Mouse (Mus musculus) ovary, adult 10 weeks (tissue): Measurements from ENCODE around the gene Drd5. TPM values are rescaled to one million over a fixed set of nuclear protein-coding genes. Genes with fewer than 3 reads are reported as not detected.

Experiments
- polyA plus RNA-seq: library from polyadenylated mRNA; stranded (reverse); fragments of 350-450 nt; fragmentation: Illumina TruSeq; extraction: RNeasy Lipid Tissue Mini Kit (QIAGEN cat#74804); gene quantifications from one replicate; pipeline ENCODE4 v1.2.3, GENCODE M21; 2014

Gene Drd5
- polyA plus RNA-seq, result not detected

DNA sequence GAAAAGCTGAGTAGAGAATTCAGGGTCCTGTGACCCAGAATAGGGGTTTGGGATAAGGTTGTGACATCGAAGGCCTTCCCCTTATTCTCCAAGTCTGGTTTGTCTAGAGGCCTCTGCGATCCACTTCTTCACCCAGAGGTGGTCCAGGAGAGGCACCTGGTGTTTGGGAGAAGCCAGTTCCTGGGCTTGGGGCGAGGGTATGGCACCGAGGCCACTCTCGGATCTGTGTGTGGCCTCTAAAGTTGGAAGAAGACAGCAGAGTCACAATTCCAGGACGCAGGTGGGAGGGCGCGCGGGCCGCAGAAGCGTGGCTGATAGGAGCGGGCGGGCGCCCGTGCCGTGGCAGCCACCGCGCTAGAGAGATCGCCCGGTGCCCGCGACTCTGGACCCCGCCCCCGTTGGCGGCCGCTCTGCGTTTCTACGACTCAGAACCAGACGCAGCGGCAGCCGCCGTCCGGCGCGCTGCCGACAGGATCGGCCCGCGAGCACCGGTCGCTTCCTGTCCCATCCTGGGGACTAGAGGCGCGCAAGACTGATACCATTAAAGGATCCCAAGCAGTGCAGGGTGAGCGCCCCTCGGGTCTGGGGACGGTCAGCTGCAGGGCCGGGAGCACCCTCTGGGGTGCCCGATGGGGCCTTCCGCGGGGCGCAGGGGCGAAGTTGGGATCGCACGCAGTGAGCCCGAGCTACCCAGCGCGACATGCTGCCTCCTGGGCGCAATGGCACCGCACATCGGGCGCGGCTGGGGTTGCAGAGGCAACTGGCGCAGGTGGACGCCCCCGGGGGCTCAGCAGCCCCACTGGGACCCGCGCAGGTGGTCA is at the start of gene Drd5:
Gene Drd5, plus strand, starts transcription at position 402 of the 821 bp plus-strand sequence.

GRCm38 (mm10) chr5:38275771-38276170 is 43.4 kb upstream of the Drd5 start, which contains the start of gene Otop1:
Gene Otop1 (plus strand): TSS chr5:38275972.

Other genes starting within 250 kb of the Drd5 start
- gene Nsg1, start 159.5 kb upstream of the Drd5 start, polyA plus RNA-seq, result 8.1 TPM
- gene Zbtb49, start 98.9 kb upstream of the Drd5 start, polyA plus RNA-seq, result 2.2 TPM
- gene Lyar, start 98.9 kb upstream of the Drd5 start, polyA plus RNA-seq, result 65.0 TPM
- gene Tmem128, start 59.2 kb upstream of the Drd5 start, polyA plus RNA-seq, result 74.3 TPM
- 0.80 TPM for gene Otop1, start 43.4 kb upstream of the Drd5 start, polyA plus RNA-seq
- 1.6 TPM for gene Slc2a9, start 183.8 kb downstream of the Drd5 start, polyA plus RNA-seq
- 60.1 TPM for gene Wdr1, start 243.9 kb downstream of the Drd5 start, polyA plus RNA-seq